Mouse (Mus musculus) testis, adult 2 months (tissue): ENCODE measurements around the gene Ccdc22.

Experiments used
- CTCF ChIP-seq: fragments of 200-500 bp; IDR thresholded peaks from 2 replicates; pipeline ENCODE4 v1.5.1; 2012; ENCODE audit warnings: low read depth, mild to moderate bottlenecking, inconsistent platforms, low read length, moderate library complexity; ENCODE audit not compliant: control insufficient read depth, insufficient read depth, insufficient replicate concordance
- POLR2A ChIP-seq: fragments of 200-500 bp; IDR thresholded peaks from 2 replicates; pipeline ENCODE4 v1.6.1; 2012; ENCODE audit warnings: low read depth, mild to moderate bottlenecking, inconsistent platforms, low read length, moderate library complexity; ENCODE audit not compliant: control insufficient read depth

DNA sequence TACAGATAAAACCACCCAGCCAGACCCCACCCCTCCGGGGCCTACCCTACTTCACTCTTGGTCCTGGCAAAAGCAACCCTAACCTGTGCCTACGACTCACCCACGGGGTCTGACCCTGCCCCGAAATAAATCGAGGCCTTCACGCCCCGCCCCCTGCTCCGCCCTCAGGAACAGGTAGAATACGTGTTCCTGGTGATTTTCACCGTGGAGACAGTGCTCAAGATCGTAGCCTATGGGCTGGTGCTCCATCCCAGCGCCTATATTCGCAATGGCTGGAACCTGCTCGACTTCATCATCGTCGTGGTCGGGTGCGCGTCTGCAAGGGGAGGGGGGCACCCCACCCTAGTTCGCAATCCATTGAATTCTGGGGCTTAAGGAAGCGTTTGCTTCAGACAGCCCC lies 4.7 kb upstream of the Ccdc22 start:
- TF ChIP-seq POLR2A, result no peak
- TF ChIP-seq CTCF, result no peak
